Mouse (Mus musculus): ENCODE results near the gene Tmem211. TPM values are rescaled to one million over a fixed set of nuclear protein-coding genes. Genes with fewer than 3 reads are reported as not detected.

Gene Tmem211
- polyA plus RNA-seq, 1 experiment from 2014 or later = 0.15 TPM

GRCm38 (mm10) chr5:113218617-113219235, 8.0 kb upstream of the Tmem211 start:
- peaks cover 33% of the 10 kb centered on the region for H3K4me1 ChIP-seq (ENCODE audit: control insufficient read depth, insufficient read depth, low read length)
- ATAC-seq (ENCODE audit: low FRiP score, low TSS enrichment) = no peak
- no peak overlapping the region for H3K4me2 ChIP-seq (replicated peaks; ENCODE audit: low read depth, low read length)
- H3K9me3 ChIP-seq (ENCODE audit: control insufficient read depth, low read length) = no peaks in the 10 kb centered on the region
- H3K36me3 ChIP-seq (ENCODE audit: control insufficient read depth, insufficient read depth, low read length) = no peaks in the 10 kb centered on the region
- H3K9ac ChIP-seq (ENCODE audit: low read depth, low read length) = no peak overlapping the region
- no peak overlapping the region for H3K4me3 ChIP-seq (ENCODE audit: low read length)
- H3K27me3 ChIP-seq (ENCODE audit: control insufficient read depth, insufficient read depth, low read length) = no peaks in the 10 kb centered on the region
- no peak overlapping the region for H3K27ac ChIP-seq (ENCODE audit: low read depth, low read length)
- 39% methylated on average over 17 of the region's 17 CpGs for WGBS

GRCm38 (mm10) chr5:113219450-113219849, 7.3 kb upstream of the Tmem211 start:
- no peaks in the 10 kb centered on the region for H3K9me3 ChIP-seq (ENCODE audit: control insufficient read depth, low read length)
- no peak overlapping the region for H3K4me2 ChIP-seq (replicated peaks; ENCODE audit: low read depth, low read length)
- ATAC-seq (ENCODE audit: low FRiP score, low TSS enrichment) = no peak
- WGBS = 71% methylated on average over 6 of the region's 6 CpGs
- peaks cover 33% of the 10 kb centered on the region for H3K4me1 ChIP-seq (ENCODE audit: control insufficient read depth, insufficient read depth, low read length)
- H3K36me3 ChIP-seq (ENCODE audit: control insufficient read depth, insufficient read depth, low read length) = no peaks in the 10 kb centered on the region
- no peak overlapping the region for H3K27ac ChIP-seq (ENCODE audit: low read depth, low read length)
- no peak overlapping the region for H3K4me3 ChIP-seq (ENCODE audit: low read length)
- no peak overlapping the region for H3K9ac ChIP-seq (ENCODE audit: low read depth, low read length)
- no peaks in the 10 kb centered on the region for H3K27me3 ChIP-seq (ENCODE audit: control insufficient read depth, insufficient read depth, low read length)

- H3K4me2 ChIP-seq (replicated peaks; ENCODE audit: low read depth, low read length) = peak overlapping the region; percentile 95
- ATAC-seq (ENCODE audit: low FRiP score, low TSS enrichment) = no peak
- 47% methylated on average over 7 of the region's 7 CpGs for WGBS
- H3K4me3 ChIP-seq (ENCODE audit: low read length) = peak overlapping the region; percentile 75
- no peaks in the 10 kb centered on the region for H3K36me3 ChIP-seq (ENCODE audit: control insufficient read depth, insufficient read depth, low read length)
- H3K9me3 ChIP-seq (ENCODE audit: control insufficient read depth, low read length) = no peaks in the 10 kb centered on the region
- 0 out of 2 replicates have a peak overlapping the region, but pooled peaks have one; percentile 74 for H3K9ac ChIP-seq (ENCODE audit: low read depth, low read length)
- H3K27ac ChIP-seq (ENCODE audit: low read depth, low read length) = no peak overlapping the region
- H3K4me1 ChIP-seq (ENCODE audit: control insufficient read depth, insufficient read depth, low read length) = peaks cover 33% of the 10 kb centered on the region
- H3K27me3 ChIP-seq (ENCODE audit: control insufficient read depth, insufficient read depth, low read length) = no peaks in the 10 kb centered on the region
These were observed 6.8 kb upstream of the Tmem211 start for GRCm38 (mm10) chr5:113219876-113220275.

- peak overlapping the region; percentile 95 for H3K4me2 ChIP-seq (replicated peaks; ENCODE audit: low read depth, low read length)
- H3K36me3 ChIP-seq (ENCODE audit: control insufficient read depth, insufficient read depth, low read length) = no peaks in the 10 kb centered on the region
- peak overlapping the region; percentile 75 for H3K4me3 ChIP-seq (ENCODE audit: low read length)
- ATAC-seq (ENCODE audit: low FRiP score, low TSS enrichment) = peak; percentile 45
- H3K4me1 ChIP-seq (ENCODE audit: control insufficient read depth, insufficient read depth, low read length) = peaks cover 34% of the 10 kb centered on the region
- H3K27me3 ChIP-seq (ENCODE audit: control insufficient read depth, insufficient read depth, low read length) = no peaks in the 10 kb centered on the region
- WGBS = 2% methylated on average over 64 of the region's 64 CpGs
- H3K27ac ChIP-seq (ENCODE audit: low read depth, low read length) = peak overlapping the region; percentile 62
- peak overlapping the region; percentile 74 for H3K9ac ChIP-seq (ENCODE audit: low read depth, low read length)
- H3K9me3 ChIP-seq (ENCODE audit: control insufficient read depth, low read length) = no peaks in the 10 kb centered on the region
These were observed 6.1 kb upstream of the Tmem211 start for GRCm38 (mm10) chr5:113220383-113221146.

- Histone ChIP-seq H3K9ac (ENCODE audit: low read depth, low read length) (peak within 1 kb of the TSS; percentile 74), H3K4me3 (ENCODE audit: low read length) (peak within 1 kb of the TSS; percentile 75), H3K9me3 (ENCODE audit: control insufficient read depth, low read length) (no peaks in the 10 kb centered on the region), H3K36me3 (ENCODE audit: control insufficient read depth, insufficient read depth, low read length) (no peaks in the 10 kb centered on the region), H3K4me2 (replicated peaks; ENCODE audit: low read depth, low read length) (peak within 1 kb of the TSS; percentile 95), H3K27ac (ENCODE audit: low read depth, low read length) (peak within 1 kb of the TSS; percentile 62), H3K4me1 (ENCODE audit: control insufficient read depth, insufficient read depth, low read length) (peaks cover 35% of the 10 kb centered on the region), H3K27me3 (ENCODE audit: control insufficient read depth, insufficient read depth, low read length) (no peaks in the 10 kb centered on the region)
- WGBS = 8% methylated on average over 61 of the region's 62 CpGs
- peak; percentile 51 for ATAC-seq (ENCODE audit: low FRiP score, low TSS enrichment)
These were observed 5.4 kb upstream of the Tmem211 start, which contains the start of gene 2900026A02Rik for GRCm38 (mm10) chr5:113221147-113221865. 2900026A02Rik (minus strand) TSS chr5:113221236.

- H3K9ac ChIP-seq (ENCODE audit: low read depth, low read length) = 0 out of 2 replicates have a peak overlapping the region, but pooled peaks have one; percentile 23
- no peaks in the 10 kb centered on the region for H3K36me3 ChIP-seq (ENCODE audit: control insufficient read depth, insufficient read depth, low read length)
- peaks cover 23% of the 10 kb centered on the region for H3K4me1 ChIP-seq (ENCODE audit: control insufficient read depth, insufficient read depth, low read length)
- H3K9me3 ChIP-seq (ENCODE audit: control insufficient read depth, low read length) = no peaks in the 10 kb centered on the region
- no peak overlapping the region for H3K4me2 ChIP-seq (replicated peaks; ENCODE audit: low read depth, low read length)
- H3K27me3 ChIP-seq (ENCODE audit: control insufficient read depth, insufficient read depth, low read length) = no peaks in the 10 kb centered on the region
- 65% methylated on average over 4 of the region's 4 CpGs for WGBS
- no peak overlapping the region for H3K4me3 ChIP-seq (ENCODE audit: low read length)
- no peak for ATAC-seq (ENCODE audit: low FRiP score, low TSS enrichment)
- no peak overlapping the region for H3K27ac ChIP-seq (ENCODE audit: low read depth, low read length)
These were observed 2.8 kb upstream of the Tmem211 start for GRCm38 (mm10) chr5:113223888-113224287.

- Histone ChIP-seq H3K36me3 (ENCODE audit: control insufficient read depth, insufficient read depth, low read length) (no peaks in the 10 kb centered on the region), H3K27ac (ENCODE audit: low read depth, low read length) (peak overlapping the region; percentile 48; the same call in 1 of the 2 replicates), H3K9me3 (ENCODE audit: control insufficient read depth, low read length) (no peaks in the 10 kb centered on the region), H3K4me2 (replicated peaks; ENCODE audit: low read depth, low read length) (peak overlapping the region; percentile 38; the same call in 1 of the 2 replicates), H3K9ac (ENCODE audit: low read depth, low read length) (no peak overlapping the region), H3K4me3 (ENCODE audit: low read length) (no peak overlapping the region), H3K4me1 (ENCODE audit: control insufficient read depth, insufficient read depth, low read length) (peaks cover 12% of the 10 kb centered on the region; the same call in 1 of the 2 replicates), H3K27me3 (ENCODE audit: control insufficient read depth, insufficient read depth, low read length) (no peaks in the 10 kb centered on the region)
- ATAC-seq (ENCODE audit: low FRiP score, low TSS enrichment) = no peak
- 8% methylated on average over 10 of the region's 10 CpGs for WGBS
These were observed 1.4 kb upstream of the Tmem211 start for GRCm38 (mm10) chr5:113225271-113225670.

- 14% methylated on average over 25 of the region's 25 CpGs for WGBS
- H3K4me3 ChIP-seq (ENCODE audit: low read length) = peak overlapping the region; percentile 14; the same call in 1 of the 2 replicates
- H3K27ac ChIP-seq (ENCODE audit: low read depth, low read length) = peak overlapping the region; percentile 66; the same call in 1 of the 2 replicates
- H3K9me3 ChIP-seq (ENCODE audit: control insufficient read depth, low read length) = no peaks in the 10 kb centered on the region
- H3K9ac ChIP-seq (ENCODE audit: low read depth, low read length) = no peak overlapping the region
- no peaks in the 10 kb centered on the region for H3K27me3 ChIP-seq (ENCODE audit: control insufficient read depth, insufficient read depth, low read length)
- peak overlapping the region; percentile 38 for H3K4me2 ChIP-seq (replicated peaks; ENCODE audit: low read depth, low read length)
- ATAC-seq (ENCODE audit: low FRiP score, low TSS enrichment) = 0 out of 2 replicates have a peak, but pooled peaks have one; percentile 14
- peaks cover 10% of the 10 kb centered on the region; the same call in 1 of the 2 replicates for H3K4me1 ChIP-seq (ENCODE audit: control insufficient read depth, insufficient read depth, low read length)
- no peaks in the 10 kb centered on the region for H3K36me3 ChIP-seq (ENCODE audit: control insufficient read depth, insufficient read depth, low read length)
These were observed 848 bp upstream of the Tmem211 start for GRCm38 (mm10) chr5:113225686-113226435.

Measured in kidney, embryonic 14.5 days (tissue).